Mouse (Mus musculus) intestine, embryonic 16.5 days (tissue): ENCODE measurements around the gene Vstm5. TPM values are rescaled to one million over a fixed set of nuclear protein-coding genes. Genes with fewer than 3 reads are reported as not detected.
"Not testable (repeated sequence)": the region's sequence is repeated elsewhere in the genome, so short reads cannot be mapped to it uniquely, and the experiment has no call there.

ENCODE experiments used
- ATAC-seq: fragments of 200-750 bp; cut with Nextera tagmentation; 2 replicates; pipeline ENCODE4 v1.8.0; 2017; ENCODE audit warnings: moderate TSS enrichment, moderate library complexity
- H3K27ac ChIP-seq: fragments of 300-500 bp; sonication (generic); 2 replicates; pipeline ENCODE4 v1.5.1; 2014; ENCODE audit warnings: mild to moderate bottlenecking, low read length
- H3K27me3 ChIP-seq: fragments of 300-500 bp; sonication (generic); replicated peaks from 2 replicates; pipeline ENCODE4 v1.6.1; 2014; ENCODE audit warnings: low read length, control low read depth, mixed read lengths; ENCODE audit not compliant: control insufficient read depth, insufficient read depth
- H3K36me3 ChIP-seq: fragments of 300-500 bp; sonication (generic); 2 replicates; pipeline ENCODE4 v1.6.1; 2014; ENCODE audit warnings: low read length, control low read depth; ENCODE audit not compliant: control insufficient read depth, insufficient read depth
- H3K4me1 ChIP-seq: fragments of 300-500 bp; sonication (generic); 2 replicates; pipeline ENCODE4 v1.6.1; 2014; ENCODE audit warnings: low read length, control low read depth, mixed read lengths; ENCODE audit not compliant: control insufficient read depth, insufficient read depth
- H3K4me2 ChIP-seq: fragments of 300-500 bp; sonication (generic); 2 replicates; pipeline ENCODE4 v1.6.1; 2014; ENCODE audit warnings: low read depth, low read length, control low read depth
- H3K4me3 ChIP-seq: fragments of 300-500 bp; sonication (generic); 2 replicates; pipeline ENCODE4 v1.5.1; 2014; ENCODE audit warnings: mild to moderate bottlenecking, low read length
- H3K9ac ChIP-seq: fragments of 300-500 bp; sonication (generic); 2 replicates; pipeline ENCODE4 v1.6.1; 2014; ENCODE audit warnings: low read depth, low read length
- H3K9me3 ChIP-seq: fragments of 300-500 bp; sonication (generic); 2 replicates; pipeline ENCODE4 v1.6.1; 2016; ENCODE audit warnings: low read length, control low read depth; ENCODE audit not compliant: control insufficient read depth
- WGBS: fragments of 180-500 bp; shearing (Covaris S2); extraction: QIAGEN DNeasy Blood & Tissue Kit; methylation state at CpG from one replicate; pipeline ENCODE4 v1.1.7; 2014; 5-methylcytosine and 5-hydroxymethylcytosine counted together
- polyA plus RNA-seq: library from polyadenylated mRNA; unstranded; fragments of >200 nt; fragmentation: Nextera tagmentation; extraction: Ambion mirVana; gene quantifications from 2 replicates; pipeline ENCODE4 v1.2.1, GENCODE M21; 2015

The Vstm5 gene
- polyA plus RNA-seq, result 7.7 and 9.2 TPM in 2 replicates

GRCm38 (mm10) chr9:15239042-15239925 is at the start of gene Vstm5:
Vstm5 (plus strand) TSS chr9:15239045.
- no peaks in the 10 kb centered on the region for H3K9me3 ChIP-seq
- 4% methylated on average over 35 of the region's 35 CpGs for WGBS

GRCm38 (mm10) chr9:15194806-15195205 is 44.0 kb upstream of the Vstm5 start:
- H3K4me3 ChIP-seq, ATAC-seq, H3K27ac ChIP-seq, H3K36me3 ChIP-seq, H3K4me1 ChIP-seq, H3K9me3 ChIP-seq, H3K4me2 ChIP-seq, H3K9ac ChIP-seq, H3K27me3 ChIP-seq: not testable (repeated sequence)
- 68% methylated on average over 10 of the region's 10 CpGs for WGBS

More at GRCm38 (mm10) chr9:15239042-15239925, at the start of gene Vstm5:
- H3K36me3 ChIP-seq, result no peaks in the 10 kb centered on the region
- peak within 1 kb of the TSS; percentile 78 for H3K9ac ChIP-seq
- peak within 1 kb of the TSS; percentile 47 for H3K27ac ChIP-seq
- no peaks in the 10 kb centered on the region for H3K27me3 ChIP-seq
- H3K4me3 ChIP-seq, result peak within 1 kb of the TSS; percentile 53
- peak; percentile 84 for ATAC-seq
- H3K4me1 ChIP-seq, result peaks cover 15% of the 10 kb centered on the region
- H3K4me2 ChIP-seq, result peak within 1 kb of the TSS; percentile 84

DNA sequence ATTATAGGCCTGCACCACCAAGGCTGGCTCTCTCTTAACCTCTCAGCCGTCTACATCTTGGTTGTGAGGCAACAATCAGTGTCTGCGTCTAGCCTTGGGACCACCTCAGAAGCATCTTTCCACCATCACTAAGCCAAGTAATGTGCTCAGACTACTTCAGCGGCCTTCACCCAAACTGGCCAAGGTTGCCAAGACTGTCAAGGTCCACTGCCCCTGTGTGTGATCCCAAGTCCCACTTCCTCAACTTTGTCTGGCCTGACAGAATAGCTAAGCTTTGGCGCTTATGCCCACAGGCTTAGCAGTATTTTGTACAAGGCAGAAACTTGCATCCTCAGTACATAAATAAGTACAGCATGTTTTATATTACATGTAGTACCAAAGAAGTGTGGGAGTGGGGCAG is 32.2 kb upstream of the Vstm5 start:
- no peaks in the 10 kb centered on the region for H3K9me3 ChIP-seq
- no peak overlapping the region for H3K4me3 ChIP-seq
- H3K27ac ChIP-seq, result no peak overlapping the region
- no peaks in the 10 kb centered on the region for H3K4me1 ChIP-seq
- no peak overlapping the region for H3K4me2 ChIP-seq
- no peak for ATAC-seq
- H3K36me3 ChIP-seq, result no peaks in the 10 kb centered on the region
- 93% methylated on average over 4 of the region's 4 CpGs for WGBS
- no peak overlapping the region for H3K9ac ChIP-seq
- H3K27me3 ChIP-seq, result no peaks in the 10 kb centered on the region

- Histone ChIP-seq H3K27me3 (no peaks in the 10 kb centered on the region), H3K4me2 (no peak overlapping the region), H3K36me3 (no peaks in the 10 kb centered on the region), H3K4me3 (no peak overlapping the region), H3K27ac (no peak overlapping the region), H3K4me1 (no peaks in the 10 kb centered on the region), H3K9ac (no peak overlapping the region), H3K9me3 (no peaks in the 10 kb centered on the region)
- 58% methylated on average over 2 of the region's 2 CpGs for WGBS
- no peak for ATAC-seq
Measured at GRCm38 (mm10) chr9:15209320-15209719, 29.5 kb upstream of the Vstm5 start.

DNA sequence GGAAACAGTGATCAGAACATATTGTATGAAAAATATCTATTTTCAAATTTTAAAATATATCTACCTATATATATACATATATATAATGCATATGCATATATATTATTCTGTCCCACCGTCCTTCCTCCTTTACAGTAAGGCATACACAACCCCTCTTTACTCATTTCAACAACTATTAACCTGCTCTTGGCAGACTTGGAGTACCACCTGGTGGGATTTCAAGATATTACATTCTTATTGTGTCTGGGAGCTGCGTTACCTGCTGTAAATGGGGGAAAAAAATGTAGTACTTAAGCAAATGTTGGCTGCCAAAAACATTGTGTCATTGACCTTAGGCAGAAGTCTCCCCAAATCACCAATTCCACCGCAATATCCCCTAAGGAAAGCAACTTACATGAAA is 27.0 kb upstream of the Vstm5 start:
- no peak for ATAC-seq
- WGBS, result 79% methylated on average over 3 of the region's 3 CpGs
- Histone ChIP-seq H3K4me2 (no peak overlapping the region), H3K4me1 (no peaks in the 10 kb centered on the region), H3K27me3 (no peaks in the 10 kb centered on the region), H3K9ac (no peak overlapping the region), H3K4me3 (no peak overlapping the region), H3K9me3 (no peaks in the 10 kb centered on the region), H3K36me3 (no peaks in the 10 kb centered on the region), H3K27ac (no peak overlapping the region)

DNA sequence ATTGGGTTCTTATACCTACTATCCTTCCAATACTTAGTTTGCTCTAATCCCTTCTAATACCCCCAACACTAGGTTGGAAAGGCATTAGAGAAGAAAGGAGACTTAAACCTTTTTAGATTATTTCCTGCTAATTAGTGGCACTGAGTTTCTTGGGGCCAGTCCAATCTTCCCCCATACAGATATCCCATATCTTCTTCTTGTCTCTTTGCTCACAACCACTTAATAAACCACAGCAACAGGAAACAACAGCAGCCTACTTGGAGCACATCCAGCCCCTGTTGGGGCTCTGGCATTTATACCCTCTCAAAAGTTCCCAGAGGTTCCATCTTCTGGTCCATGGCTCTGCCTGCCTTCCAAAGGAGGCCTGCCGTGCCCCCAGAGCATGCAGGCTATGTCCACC is 25.1 kb upstream of the Vstm5 start:
- no peak for ATAC-seq
- H3K4me3 ChIP-seq, result no peak overlapping the region
- H3K36me3 ChIP-seq, result no peaks in the 10 kb centered on the region
- H3K4me2 ChIP-seq, result no peak overlapping the region
- H3K27me3 ChIP-seq, result no peaks in the 10 kb centered on the region
- H3K4me1 ChIP-seq, result no peaks in the 10 kb centered on the region
- WGBS, result 75% methylated on average over 1 of the region's 1 CpGs
- H3K9me3 ChIP-seq, result no peaks in the 10 kb centered on the region
- H3K9ac ChIP-seq, result no peak overlapping the region
- H3K27ac ChIP-seq, result no peak overlapping the region

GRCm38 (mm10) chr9:15224912-15225311 is 13.9 kb upstream of the Vstm5 start:
- ATAC-seq, result no peak
- H3K9ac ChIP-seq, result no peak overlapping the region
- no peak overlapping the region for H3K4me2 ChIP-seq
- no peak overlapping the region for H3K27ac ChIP-seq
- no peaks in the 10 kb centered on the region for H3K4me1 ChIP-seq
- no peaks in the 10 kb centered on the region for H3K36me3 ChIP-seq
- WGBS, result 37% methylated on average over 2 of the region's 2 CpGs
- no peaks in the 10 kb centered on the region for H3K9me3 ChIP-seq
- H3K27me3 ChIP-seq, result no peaks in the 10 kb centered on the region
- no peak overlapping the region for H3K4me3 ChIP-seq

DNA sequence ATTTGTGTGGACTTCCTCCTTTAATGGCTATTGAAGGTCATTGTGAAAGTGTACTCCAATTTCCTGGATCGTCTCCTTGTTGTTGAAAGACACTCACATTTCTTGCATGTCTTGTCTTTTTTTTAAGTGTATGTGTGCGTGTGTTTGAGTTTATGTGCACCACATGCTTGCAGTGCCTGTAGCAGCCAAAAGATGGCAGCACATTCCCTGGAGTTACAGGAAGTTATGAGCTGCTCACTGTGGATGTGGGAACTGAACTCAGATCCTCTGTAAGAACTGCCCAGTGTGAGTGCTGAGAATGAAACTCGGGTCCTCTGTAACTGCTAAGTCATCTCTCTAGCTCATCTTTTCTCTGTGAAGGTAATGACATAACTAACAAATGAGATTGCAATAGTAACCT is 6.4 kb upstream of the Vstm5 start:
- H3K4me1 ChIP-seq, result no peaks in the 10 kb centered on the region
- no peak overlapping the region for H3K27ac ChIP-seq
- ATAC-seq, result no peak
- H3K36me3 ChIP-seq, result no peaks in the 10 kb centered on the region
- no peaks in the 10 kb centered on the region for H3K27me3 ChIP-seq
- no peak overlapping the region for H3K9ac ChIP-seq
- H3K9me3 ChIP-seq, result no peaks in the 10 kb centered on the region
- no peak overlapping the region for H3K4me2 ChIP-seq
- WGBS, result 91% methylated on average over 3 of the region's 3 CpGs
- H3K4me3 ChIP-seq, result no peak overlapping the region

DNA sequence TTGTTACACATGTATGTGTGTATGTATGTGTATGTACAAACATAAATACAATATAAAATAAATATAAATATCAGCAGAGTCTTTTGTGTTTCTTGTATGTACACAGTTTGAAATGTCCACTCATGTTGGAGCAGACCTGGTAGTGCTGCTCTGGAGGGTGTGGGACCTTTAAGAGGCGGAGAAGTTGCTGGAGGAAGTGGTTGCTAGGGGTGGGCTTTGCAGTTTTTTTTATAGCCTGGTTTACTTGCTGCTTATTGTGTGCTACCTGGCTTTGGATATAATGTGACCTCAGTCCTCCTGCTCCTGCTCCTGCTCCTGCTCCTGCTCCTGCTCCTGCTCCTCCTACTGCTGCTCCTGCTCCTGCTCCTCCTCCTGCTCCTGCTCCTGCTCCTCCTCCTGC is 5.2 kb upstream of the Vstm5 start:
- ATAC-seq, result no peak
- peaks cover 5% of the 10 kb centered on the region for H3K4me1 ChIP-seq
- WGBS, result 100% methylated on average over 1 of the region's 1 CpGs
- H3K36me3 ChIP-seq, result no peaks in the 10 kb centered on the region
- H3K27me3 ChIP-seq, result no peaks in the 10 kb centered on the region
- no peak overlapping the region for H3K9ac ChIP-seq
- H3K9me3 ChIP-seq, result no peaks in the 10 kb centered on the region
- H3K4me2 ChIP-seq, result no peak overlapping the region
- H3K4me3 ChIP-seq, result no peak overlapping the region
- H3K27ac ChIP-seq, result no peak overlapping the region
